Mouse (Mus musculus) kidney, postnatal 0 days (tissue): Measurements from ENCODE around the gene Larp6. TPM values are rescaled to one million over a fixed set of nuclear protein-coding genes. Genes with fewer than 3 reads are reported as not detected.

Experiments used
- ATAC-seq: fragments of 200-750 bp; cut with Nextera tagmentation; replicated peaks from 2 replicates; pipeline ENCODE4 v1.8.0; 2017; ENCODE audit warnings: low read depth, moderate number of reproducible peaks, moderate TSS enrichment, moderate library complexity; ENCODE audit not compliant: low FRiP score
- DNase-seq: peaks from one replicate; pipeline ENCODE4 v3.0.0-alpha.2; 2016; ENCODE audit warnings: low spot score
- H3K27ac ChIP-seq: fragments of 300-500 bp; sonication (generic); 2 replicates; pipeline ENCODE4 v1.5.1; 2014; ENCODE audit warnings: mild to moderate bottlenecking
- H3K27me3 ChIP-seq: fragments of 300-500 bp; sonication (generic); 2 replicates; pipeline ENCODE4 v1.6.1; 2014; ENCODE audit warnings: low read length, mixed read lengths; ENCODE audit not compliant: insufficient read depth
- H3K36me3 ChIP-seq: fragments of 300-500 bp; sonication (generic); 2 replicates; pipeline ENCODE4 v1.6.1; 2014; ENCODE audit warnings: low read length, mixed read lengths; ENCODE audit not compliant: insufficient read depth
- H3K4me1 ChIP-seq: fragments of 300-500 bp; sonication (generic); replicated peaks from 2 replicates; pipeline ENCODE4 v1.6.1; 2014; ENCODE audit warnings: antibody characterized with exemption, low read length, mixed read lengths; ENCODE audit not compliant: insufficient read depth
- H3K4me2 ChIP-seq: fragments of 300-500 bp; sonication (generic); 2 replicates; pipeline ENCODE4 v1.6.1; 2014; ENCODE audit warnings: mild to moderate bottlenecking, low read length, moderate library complexity, mixed read lengths
- H3K4me3 ChIP-seq: fragments of 300-500 bp; sonication (generic); replicated peaks from 2 replicates; pipeline ENCODE4 v1.5.1; 2014; ENCODE audit warnings: low read depth, low read length
- H3K9ac ChIP-seq: fragments of 300-500 bp; sonication (generic); 2 replicates; pipeline ENCODE4 v1.6.1; 2014; ENCODE audit warnings: low read depth, low read length
- H3K9me3 ChIP-seq: fragments of 300-500 bp; sonication (generic); replicated peaks from 2 replicates; pipeline ENCODE4 v1.6.1; 2016; ENCODE audit warnings: low read length, inconsistent platforms, mixed read lengths
- CTCF ChIP-seq: IDR thresholded peaks from 2 replicates; pipeline ENCODE4 v1.5.1; 2016; ENCODE audit warnings: antibody characterized with exemption, low read depth, mild to moderate bottlenecking, moderate library complexity
- WGBS: fragments of 180-500 bp; shearing (Covaris S2); extraction: QIAGEN DNeasy Blood & Tissue Kit; methylation state at CpG from one replicate; pipeline ENCODE4 v1.1.7; 2014; 5-methylcytosine and 5-hydroxymethylcytosine counted together
- polyA plus RNA-seq: library from polyadenylated mRNA; unstranded; fragments of >200 nt; fragmentation: Nextera tagmentation; extraction: Ambion mirVana; gene quantifications from 2 replicates; pipeline ENCODE4 v1.2.1, GENCODE M21; 2015

The Larp6 gene
- polyA plus RNA-seq, 1 experiment from 2014 or later, result 2.4 TPM

DNA sequence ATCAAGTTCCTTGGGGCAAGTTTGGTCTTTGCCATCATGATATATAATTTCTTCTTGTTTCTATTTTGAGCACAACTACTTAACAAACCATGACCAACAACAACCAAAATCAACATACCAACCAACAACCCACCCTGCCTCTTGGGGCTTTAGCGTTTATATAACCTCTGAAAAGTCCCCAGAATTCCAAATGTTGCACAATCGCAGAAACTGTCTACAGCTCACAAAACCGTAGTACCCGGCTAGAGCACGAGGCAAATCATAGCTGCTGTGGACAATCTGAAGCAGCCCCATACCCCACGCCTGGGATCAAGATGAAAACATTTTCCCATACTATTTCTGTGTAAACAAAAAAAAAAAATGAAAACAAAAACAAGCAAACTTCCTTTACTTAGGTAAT lies 3.1 kb upstream of the Larp6 start:
- ATAC-seq (no peak), DNase-seq (no peak)
- Histone ChIP-seq H3K4me3 (no peak overlapping the region), H3K9me3 (no peaks in the 10 kb centered on the region), H3K27me3 (no peaks in the 10 kb centered on the region), H3K4me2 (no peak overlapping the region), H3K36me3 (no peaks in the 10 kb centered on the region), H3K4me1 (peaks cover 3% of the 10 kb centered on the region; the same call in 1 of the 2 replicates), H3K27ac (no peak overlapping the region), H3K9ac (no peak overlapping the region)
- no peak for TF ChIP-seq CTCF
- 77% methylated on average over 6 of the region's 6 CpGs for WGBS

DNA sequence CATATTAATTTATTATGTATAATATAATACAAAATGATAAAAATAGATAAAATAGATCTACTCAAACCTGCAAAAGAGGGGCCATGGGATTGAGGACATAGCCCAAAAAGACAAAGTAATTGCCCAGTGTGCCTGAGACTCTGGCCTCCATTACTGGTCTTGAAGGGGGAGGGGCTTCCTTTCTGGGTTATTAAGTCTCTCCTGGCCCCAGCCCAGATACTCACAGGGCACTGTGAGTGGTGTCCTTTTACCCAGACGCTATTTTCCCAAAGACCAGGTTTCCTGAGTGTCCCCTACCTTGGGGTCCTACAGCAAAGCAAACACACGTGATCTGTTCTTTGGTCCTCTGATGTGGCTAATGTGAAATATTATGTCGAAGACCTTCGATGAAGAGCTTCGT lies 778 bp upstream of the Larp6 start:
- H3K36me3 ChIP-seq, result no peaks in the 10 kb centered on the region
- H3K9me3 ChIP-seq, result no peaks in the 10 kb centered on the region
- H3K27ac ChIP-seq, result no peak overlapping the region
- DNase-seq (no peak), ATAC-seq (no peak)
- peaks cover 3% of the 10 kb centered on the region; the same call in 1 of the 2 replicates for H3K4me1 ChIP-seq
- H3K27me3 ChIP-seq, result no peaks in the 10 kb centered on the region
- no peak overlapping the region for H3K4me3 ChIP-seq
- 73% methylated on average over 5 of the region's 5 CpGs for WGBS
- TF ChIP-seq CTCF, result no peak
- H3K9ac ChIP-seq, result no peak overlapping the region
- H3K4me2 ChIP-seq, result no peak overlapping the region; the same call in 1 of the 2 replicates

DNA sequence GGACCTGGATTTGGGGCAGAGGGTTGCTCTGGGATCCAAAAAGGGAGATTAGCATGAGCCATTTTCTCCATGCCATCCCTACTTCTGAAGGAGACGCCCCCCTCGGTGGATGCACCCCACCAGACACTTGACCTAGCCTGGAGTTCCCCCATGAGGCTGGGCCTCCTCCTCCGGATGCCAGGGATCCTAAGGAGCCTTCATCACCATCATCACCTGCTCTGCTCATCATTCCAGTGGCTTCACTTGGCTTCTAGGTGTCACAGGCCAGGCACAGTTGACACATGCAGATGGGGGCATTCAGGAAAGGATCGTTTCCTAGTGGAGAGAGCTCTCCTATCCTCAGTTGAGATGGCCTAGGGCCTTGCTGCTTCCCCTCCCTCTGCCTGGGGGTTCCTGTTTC lies 827 bp downstream of the Larp6 start:
- H3K9ac ChIP-seq, result 0 out of 2 replicates have a peak overlapping the region, but pooled peaks have one; percentile 71
- ATAC-seq, result no peak
- no peak for TF ChIP-seq CTCF
- H3K4me3 ChIP-seq, result peak overlapping the region; percentile 43
- H3K4me2 ChIP-seq, result peak overlapping the region; percentile 85
- no peaks in the 10 kb centered on the region for H3K36me3 ChIP-seq
- peaks cover 3% of the 10 kb centered on the region; the same call in 1 of the 2 replicates for H3K4me1 ChIP-seq
- no peak overlapping the region for H3K27ac ChIP-seq
- H3K27me3 ChIP-seq, result no peaks in the 10 kb centered on the region
- DNase-seq, result no peak
- whole genome bisulfite sequencing, result 38% methylated on average over 4 of the region's 4 CpGs
- H3K9me3 ChIP-seq, result no peaks in the 10 kb centered on the region

GRCm38 (mm10) chr9:60714191-60714590 lies 1.4 kb downstream of the Larp6 start:
- H3K9me3 ChIP-seq, result no peaks in the 10 kb centered on the region
- no peaks in the 10 kb centered on the region for H3K27me3 ChIP-seq
- TF ChIP-seq CTCF, result no peak
- peak overlapping the region; percentile 85 for H3K4me2 ChIP-seq
- H3K4me1 ChIP-seq, result peaks cover 3% of the 10 kb centered on the region; the same call in 1 of the 2 replicates
- no peak overlapping the region for H3K4me3 ChIP-seq
- no peak for ATAC-seq
- no peak overlapping the region for H3K9ac ChIP-seq
- no peak for DNase-seq
- H3K27ac ChIP-seq, result no peak overlapping the region
- no peaks in the 10 kb centered on the region for H3K36me3 ChIP-seq
- 73% methylated on average over 6 of the region's 6 CpGs for WGBS

DNA sequence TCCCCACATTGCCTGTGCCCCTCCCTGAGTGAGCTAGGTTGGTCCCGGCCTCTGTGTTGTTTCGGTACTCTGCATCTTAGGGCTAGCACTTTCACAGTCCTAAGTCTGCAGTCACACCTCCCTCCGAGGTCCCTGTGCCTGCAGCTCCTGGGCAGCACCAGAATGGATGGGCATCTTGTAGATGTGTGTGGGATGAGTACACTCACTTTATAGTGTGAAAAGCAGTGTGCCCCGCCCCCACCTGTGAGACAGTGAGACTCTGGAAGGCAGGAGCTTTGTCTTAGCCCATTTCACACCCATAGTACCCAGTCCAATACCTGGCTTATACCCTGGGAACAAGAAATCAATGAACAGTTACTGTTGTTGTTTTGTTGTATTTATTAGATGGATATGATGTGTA lies 2.5 kb downstream of the Larp6 start:
- H3K4me1 ChIP-seq, result peaks cover 3% of the 10 kb centered on the region; the same call in 1 of the 2 replicates
- no peaks in the 10 kb centered on the region for H3K9me3 ChIP-seq
- no peaks in the 10 kb centered on the region for H3K36me3 ChIP-seq
- H3K9ac ChIP-seq, result no peak overlapping the region
- WGBS, result 78% methylated on average over 4 of the region's 4 CpGs
- H3K27ac ChIP-seq, result no peak overlapping the region
- no peak overlapping the region for H3K4me3 ChIP-seq
- no peak for DNase-seq
- no peak for TF ChIP-seq CTCF
- no peaks in the 10 kb centered on the region for H3K27me3 ChIP-seq
- no peak overlapping the region for H3K4me2 ChIP-seq
- no peak for ATAC-seq

DNA sequence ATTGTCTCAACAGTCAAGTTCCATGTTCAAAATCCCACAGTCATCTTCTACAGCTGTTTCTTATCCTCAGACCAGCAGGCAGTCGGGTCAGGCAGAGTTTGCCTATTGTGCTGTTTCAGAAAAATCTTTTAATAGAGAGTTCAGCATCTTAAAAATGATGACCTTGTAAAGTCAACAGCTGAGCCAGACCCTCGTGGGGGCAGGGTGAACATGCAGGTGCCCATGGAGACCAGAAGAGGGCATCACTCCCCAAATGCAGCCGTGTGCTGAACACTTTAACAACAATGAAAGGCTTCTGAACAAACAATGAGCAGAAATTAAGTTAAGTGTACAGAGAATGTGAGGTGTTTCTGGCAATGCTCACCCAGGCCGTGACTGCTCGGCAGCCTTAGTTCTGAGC lies 3.0 kb downstream of the Larp6 start:
- DNase-seq (peak; percentile 52), ATAC-seq (no peak)
- H3K4me2 ChIP-seq, result no peak overlapping the region
- no peaks in the 10 kb centered on the region for H3K27me3 ChIP-seq
- H3K4me1 ChIP-seq, result peaks cover 3% of the 10 kb centered on the region; the same call in 1 of the 2 replicates
- no peak overlapping the region for H3K4me3 ChIP-seq
- H3K9me3 ChIP-seq, result no peaks in the 10 kb centered on the region
- no peak overlapping the region for H3K27ac ChIP-seq
- H3K9ac ChIP-seq, result no peak overlapping the region
- TF ChIP-seq CTCF, result peak; percentile 56
- 55% methylated on average over 5 of the region's 5 CpGs for WGBS
- no peaks in the 10 kb centered on the region for H3K36me3 ChIP-seq

GRCm38 (mm10) chr9:60718284-60718683 lies 5.5 kb downstream of the Larp6 start:
- Histone ChIP-seq H3K27ac (no peak overlapping the region), H3K4me3 (no peak overlapping the region), H3K9ac (no peak overlapping the region), H3K27me3 (no peaks in the 10 kb centered on the region), H3K4me1 (no peaks in the 10 kb centered on the region), H3K36me3 (no peaks in the 10 kb centered on the region), H3K9me3 (no peaks in the 10 kb centered on the region), H3K4me2 (no peak overlapping the region)
- ATAC-seq (no peak), DNase-seq (peak; percentile 66)
- TF ChIP-seq CTCF, result peak; percentile 80
- 67% methylated on average over 3 of the region's 3 CpGs for WGBS
